Mouse (Mus musculus): ENCODE results near the gene Gpr19. TPM values are rescaled to one million over a fixed set of nuclear protein-coding genes. Genes with fewer than 3 reads are reported as not detected.

The Gpr19 gene
- polyA plus RNA-seq, 1 experiment from 2014 or later = 9.8 TPM

DNA sequence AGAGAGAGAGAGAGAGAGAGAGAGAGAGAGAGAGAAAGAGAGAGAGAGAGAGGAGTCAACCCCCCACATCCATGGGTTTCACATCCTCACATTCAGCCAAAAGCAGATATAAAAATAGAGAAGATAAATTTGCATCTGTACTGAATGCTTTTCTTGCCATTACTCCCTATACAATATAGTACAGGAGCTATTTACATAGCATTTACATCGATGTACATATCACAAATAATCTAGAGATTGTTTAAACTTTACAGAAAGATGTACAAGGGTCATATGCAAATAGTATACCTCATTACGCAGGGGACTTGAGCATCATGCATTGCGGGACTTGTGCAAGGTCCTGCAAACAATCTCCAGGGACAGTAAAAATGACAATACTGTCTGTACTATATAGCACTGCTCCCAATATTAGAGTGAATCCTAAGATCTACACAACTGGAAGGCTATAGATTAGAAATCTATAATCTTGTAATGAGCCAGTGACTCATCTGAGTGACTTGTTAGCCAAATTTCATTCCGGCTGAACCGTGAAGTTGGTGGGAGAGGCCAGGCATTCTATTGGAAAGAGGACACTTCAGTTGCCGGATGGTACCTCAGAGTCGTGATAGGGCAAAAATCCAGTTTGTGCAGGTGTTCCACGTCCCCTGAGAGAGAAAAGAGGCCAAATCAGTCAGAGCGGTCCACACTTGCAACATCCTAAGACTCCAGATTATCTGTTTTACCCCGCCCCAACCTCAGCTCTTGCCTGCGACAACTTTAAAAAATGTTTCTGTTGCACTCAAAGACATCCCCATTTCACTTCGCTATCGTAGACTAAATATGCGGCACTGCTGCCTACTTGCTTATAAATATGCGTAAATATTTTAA is 1.6 kb downstream of the Gpr19 start:
- no peak for ATAC-seq
- H3K36me3 ChIP-seq (ENCODE audit: insufficient read depth, low read length) = no peaks in the 10 kb centered on the region
- peak overlapping the region; percentile 56 for H3K4me2 ChIP-seq (replicated peaks; ENCODE audit: low read depth, low read length)
- no peaks in the 10 kb centered on the region for H3K4me1 ChIP-seq (ENCODE audit: insufficient read depth, low read depth, low read length)
- TF ChIP-seq EP300 (IDR thresholded peaks at IDR 0.05) (no peak), CTCF (IDR thresholded peaks at IDR 0.05) (no peak)
- no peaks in the 10 kb centered on the region for H3K9me3 ChIP-seq (ENCODE audit: low read length)
- H3K4me3 ChIP-seq (ENCODE audit: low read depth, low read length) = peak overlapping the region; percentile 55
- peak; percentile 10 for DNase-seq (ENCODE audit: low spot score)
- H3K27ac ChIP-seq (ENCODE audit: low read length) = no peak overlapping the region
- H3K27me3 ChIP-seq (replicated peaks; ENCODE audit: insufficient read depth, low read length) = no peaks in the 10 kb centered on the region
- 38% methylated on average over 15 of the region's 15 CpGs for WGBS
- 0 out of 2 replicates have a peak overlapping the region, but pooled peaks have one; percentile 61 for H3K9ac ChIP-seq (replicated peaks; ENCODE audit: low read depth)

- no peak overlapping the region for H3K9ac ChIP-seq (replicated peaks; ENCODE audit: low read depth)
- H3K4me3 ChIP-seq (ENCODE audit: low read depth, low read length) = no peak overlapping the region
- no peak overlapping the region for H3K27ac ChIP-seq (ENCODE audit: low read length)
- ATAC-seq (no peak), DNase-seq (ENCODE audit: low spot score) (no peak)
- 76% methylated on average over 7 of the region's 7 CpGs for WGBS
- TF ChIP-seq CTCF (IDR thresholded peaks at IDR 0.05) = no peak
- no peak for TF ChIP-seq EP300 (IDR thresholded peaks at IDR 0.05)
- no peak overlapping the region for H3K4me2 ChIP-seq (replicated peaks; ENCODE audit: low read depth, low read length)
- H3K4me1 ChIP-seq (ENCODE audit: insufficient read depth, low read depth, low read length) = no peaks in the 10 kb centered on the region
- H3K9me3 ChIP-seq (ENCODE audit: low read length) = no peaks in the 10 kb centered on the region
- no peaks in the 10 kb centered on the region for H3K36me3 ChIP-seq (ENCODE audit: insufficient read depth, low read length)
- no peaks in the 10 kb centered on the region for H3K27me3 ChIP-seq (replicated peaks; ENCODE audit: insufficient read depth, low read length)
Observed at GRCm38 (mm10) chr6:134890436-134890835, 7.9 kb downstream of the Gpr19 start.

DNA sequence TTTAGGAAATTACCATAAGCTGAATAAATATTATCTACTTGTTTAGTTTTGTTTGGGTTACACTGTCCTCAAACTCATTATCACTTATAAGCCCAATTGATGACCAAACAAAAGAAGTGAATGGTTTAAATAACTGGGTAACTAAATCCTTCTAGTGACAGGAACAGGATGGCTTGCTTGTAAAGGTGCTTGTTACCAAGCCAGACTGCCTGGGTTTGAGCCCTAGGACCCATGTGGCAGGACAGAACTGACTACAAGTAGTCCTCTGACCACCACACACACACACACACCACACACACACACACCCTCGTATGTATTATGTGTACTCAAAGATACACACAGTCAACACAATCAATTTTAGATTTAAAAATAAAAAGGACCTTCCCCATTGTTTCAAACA is 8.6 kb downstream of the Gpr19 start:
- Histone ChIP-seq H3K27ac (ENCODE audit: low read length) (no peak overlapping the region), H3K27me3 (replicated peaks; ENCODE audit: insufficient read depth, low read length) (no peaks in the 10 kb centered on the region), H3K9me3 (ENCODE audit: low read length) (no peaks in the 10 kb centered on the region), H3K4me3 (ENCODE audit: low read depth, low read length) (no peak overlapping the region), H3K36me3 (ENCODE audit: insufficient read depth, low read length) (no peaks in the 10 kb centered on the region), H3K4me2 (replicated peaks; ENCODE audit: low read depth, low read length) (no peak overlapping the region), H3K9ac (replicated peaks; ENCODE audit: low read depth) (no peak overlapping the region), H3K4me1 (ENCODE audit: insufficient read depth, low read depth, low read length) (no peaks in the 10 kb centered on the region)
- no peak for TF ChIP-seq CTCF (IDR thresholded peaks at IDR 0.05)
- no peak for TF ChIP-seq EP300 (IDR thresholded peaks at IDR 0.05)
- ATAC-seq (no peak), DNase-seq (ENCODE audit: low spot score) (no peak)
- WGBS = 82% methylated on average over 1 of the region's 1 CpGs

DNA sequence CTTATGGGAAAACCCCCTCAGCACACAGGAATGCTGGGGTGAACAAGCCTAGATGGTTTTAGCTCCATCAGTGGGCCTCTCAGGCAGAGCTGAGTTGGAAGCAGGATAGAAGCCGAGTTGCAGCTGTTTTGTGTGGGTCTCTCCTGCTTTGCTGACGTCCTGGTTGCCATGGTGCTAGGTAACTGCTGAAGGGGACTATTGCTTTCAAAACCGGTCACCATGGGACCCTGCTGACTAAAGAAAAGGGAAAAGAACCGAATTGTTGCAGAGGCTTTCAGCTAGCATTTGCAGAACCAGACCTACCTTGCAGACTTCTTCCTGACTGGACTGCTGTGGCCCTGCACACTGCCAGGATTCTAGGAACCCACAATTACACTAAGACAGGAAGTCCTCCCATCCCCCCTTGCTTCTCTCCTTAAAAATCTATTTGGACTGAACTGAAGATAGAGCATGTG is 9.8 kb downstream of the Gpr19 start:
- ATAC-seq = no peak
- Histone ChIP-seq H3K27me3 (replicated peaks; ENCODE audit: insufficient read depth, low read length) (no peaks in the 10 kb centered on the region), H3K9me3 (ENCODE audit: low read length) (no peaks in the 10 kb centered on the region), H3K36me3 (ENCODE audit: insufficient read depth, low read length) (no peaks in the 10 kb centered on the region), H3K4me3 (ENCODE audit: low read depth, low read length) (no peak overlapping the region), H3K27ac (ENCODE audit: low read length) (no peak overlapping the region), H3K4me1 (ENCODE audit: insufficient read depth, low read depth, low read length) (no peaks in the 10 kb centered on the region), H3K9ac (replicated peaks; ENCODE audit: low read depth) (no peak overlapping the region), H3K4me2 (replicated peaks; ENCODE audit: low read depth, low read length) (no peak overlapping the region)
- no peak for DNase-seq (ENCODE audit: low spot score)
- WGBS = 7% methylated on average over 4 of the region's 4 CpGs
- TF ChIP-seq CTCF (IDR thresholded peaks at IDR 0.05) (no peak), EP300 (IDR thresholded peaks at IDR 0.05) (no peak)

DNA sequence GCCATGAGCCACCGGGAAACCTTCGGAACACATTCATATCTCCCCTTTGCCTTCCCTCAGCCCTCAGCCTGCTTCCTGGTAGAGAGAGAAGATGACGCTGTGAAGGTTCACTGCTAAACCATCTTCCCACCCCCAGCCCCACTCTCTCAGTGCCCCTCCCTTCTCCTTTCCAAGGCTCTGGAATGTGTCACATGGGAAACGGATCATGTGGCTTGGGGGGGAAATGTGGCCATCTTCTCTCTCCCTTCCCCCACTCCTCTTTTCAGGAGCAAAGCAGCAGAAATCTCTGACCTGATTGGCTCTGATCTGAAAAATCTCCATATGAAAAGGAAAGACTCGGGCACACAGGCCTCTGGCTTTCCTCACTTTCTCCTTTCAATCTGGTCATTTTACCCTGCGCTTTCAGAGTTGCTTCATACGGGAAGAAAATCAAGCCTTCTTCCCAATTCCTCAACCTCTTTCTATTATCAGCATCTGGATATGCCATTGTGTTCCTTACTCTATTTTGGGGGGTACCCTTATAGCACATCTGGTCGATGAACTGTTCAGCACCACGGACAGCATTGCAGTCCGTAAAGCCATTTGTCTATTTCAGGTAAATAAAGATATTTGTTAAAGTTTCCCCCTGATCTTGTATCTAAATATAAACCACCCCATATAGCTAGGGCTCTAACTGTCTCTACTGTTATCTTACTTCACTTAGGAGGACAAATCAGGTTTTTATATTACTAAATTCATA is 10.5 kb downstream of the Gpr19 start:
- Histone ChIP-seq H3K4me2 (replicated peaks; ENCODE audit: low read depth, low read length) (no peak overlapping the region), H3K4me3 (ENCODE audit: low read depth, low read length) (no peak overlapping the region), H3K36me3 (ENCODE audit: insufficient read depth, low read length) (no peaks in the 10 kb centered on the region), H3K9ac (replicated peaks; ENCODE audit: low read depth) (no peak overlapping the region), H3K27ac (ENCODE audit: low read length) (no peak overlapping the region), H3K4me1 (ENCODE audit: insufficient read depth, low read depth, low read length) (no peaks in the 10 kb centered on the region), H3K27me3 (replicated peaks; ENCODE audit: insufficient read depth, low read length) (no peaks in the 10 kb centered on the region), H3K9me3 (ENCODE audit: low read length) (no peaks in the 10 kb centered on the region)
- WGBS = 7% methylated on average over 10 of the region's 10 CpGs
- no peak for TF ChIP-seq EP300 (IDR thresholded peaks at IDR 0.05)
- no peak for TF ChIP-seq CTCF (IDR thresholded peaks at IDR 0.05)
- DNase-seq (ENCODE audit: low spot score) = peak; percentile 44
- no peak for ATAC-seq

GRCm38 (mm10) chr6:134887008-134887407 is 11.4 kb downstream of the Gpr19 start:
- Histone ChIP-seq H3K27me3 (replicated peaks; ENCODE audit: insufficient read depth, low read length) (no peaks in the 10 kb centered on the region), H3K9ac (replicated peaks; ENCODE audit: low read depth) (no peak overlapping the region), H3K4me3 (ENCODE audit: low read depth, low read length) (no peak overlapping the region), H3K4me2 (replicated peaks; ENCODE audit: low read depth, low read length) (no peak overlapping the region), H3K4me1 (ENCODE audit: insufficient read depth, low read depth, low read length) (no peaks in the 10 kb centered on the region), H3K36me3 (ENCODE audit: insufficient read depth, low read length) (no peaks in the 10 kb centered on the region), H3K9me3 (ENCODE audit: low read length) (no peaks in the 10 kb centered on the region), H3K27ac (ENCODE audit: low read length) (no peak overlapping the region)
- ATAC-seq (no peak), DNase-seq (ENCODE audit: low spot score) (no peak)
- TF ChIP-seq EP300 (IDR thresholded peaks at IDR 0.05) = no peak
- no peak for TF ChIP-seq CTCF (IDR thresholded peaks at IDR 0.05)
- WGBS = 49% methylated on average over 5 of the region's 5 CpGs
